12 mouse cellular contexts compared by ENCODE assay signal in genomic region chr9:80166425-80166824, GRCm38 (mm10). TPM values are rescaled to one million over a fixed set of nuclear protein-coding genes. Genes with fewer than 3 reads are reported as not detected.
DNase-seq lines count a peak whose midpoint lies in the region; ATAC-seq and TF ChIP-seq lines count a peak whose summit lies in the region.
"Had no signal": no experiment of that assay in that cellular context is flagged by ENCODE, and none has a peak within 500 bp of the region (broad histone marks: within the 10 kb centered on the region; RNA-seq: fewer than 3 reads in every experiment).

No protein-coding gene starts in this region.

- H3K4me1 ChIP-seq in embryonic facial prominence, embryonic 14.5 days (ENCODE audit: control insufficient read depth, insufficient read depth, low read length): no peaks in the 10 kb centered on the region
- 0 out of 2 replicates have a peak, but pooled peaks cover 6% of the 10 kb centered on the region for H3K4me1 ChIP-seq in hindbrain, embryonic 14.5 days (replicated peaks; ENCODE audit: control insufficient read depth, insufficient read depth, low read length)
- peaks cover 5% of the 10 kb centered on the region; the same call in 1 of the 2 replicates for H3K4me1 ChIP-seq in lung, postnatal 0 days (ENCODE audit: insufficient read depth, low read depth, low read length)
- H3K4me1 ChIP-seq in forebrain, embryonic 12.5 days: peaks cover 8% of the 10 kb centered on the region
- H3K4me1 ChIP-seq in forebrain, embryonic 13.5 days: peaks cover 12% of the 10 kb centered on the region

- ATAC-seq in embryonic facial prominence, embryonic 14.5 days (ENCODE audit: low read depth): no peak
- no peak for ATAC-seq in hindbrain, embryonic 14.5 days (ENCODE audit: low FRiP score)
- no peak for ATAC-seq in lung, postnatal 0 days
- ATAC-seq in forebrain, embryonic 12.5 days (ENCODE audit: low FRiP score): no peak
- no peak for ATAC-seq in forebrain, embryonic 13.5 days
- ATAC-seq: activated CD4-positive, CD25-positive, alpha-beta regulatory T cell, adult 4 months had no signal

- H3K27ac ChIP-seq in layer of hippocampus, adult 2 months: peak overlapping the region; percentile 91
- H3K27ac ChIP-seq in embryonic facial prominence, embryonic 14.5 days (replicated peaks; ENCODE audit: low read depth, low read length): no peak overlapping the region
- no peak overlapping the region for H3K27ac ChIP-seq in hindbrain, embryonic 14.5 days
- peak overlapping the region; percentile 93; the same call in 1 of the 2 replicates for H3K27ac ChIP-seq in lung, postnatal 0 days (ENCODE audit: low read length)
- no peak overlapping the region for H3K27ac ChIP-seq in forebrain, embryonic 12.5 days
- no peak overlapping the region for H3K27ac ChIP-seq in forebrain, embryonic 13.5 days
- H3K27ac ChIP-seq: forebrain, embryonic 10.5 days; limb, embryonic 12.5 days had no signal

- H3K27me3 ChIP-seq in embryonic facial prominence, embryonic 14.5 days (replicated peaks; ENCODE audit: control insufficient read depth, insufficient read depth, low read length): no peaks in the 10 kb centered on the region
- H3K27me3 ChIP-seq in hindbrain, embryonic 14.5 days (ENCODE audit: control insufficient read depth, insufficient read depth, low read length): no peaks in the 10 kb centered on the region
- no peaks in the 10 kb centered on the region for H3K27me3 ChIP-seq in lung, postnatal 0 days (replicated peaks; ENCODE audit: insufficient read depth, low read length)
- H3K27me3 ChIP-seq in forebrain, embryonic 12.5 days: no peaks in the 10 kb centered on the region
- H3K27me3 ChIP-seq in forebrain, embryonic 13.5 days: no peaks in the 10 kb centered on the region
- H3K27me3 ChIP-seq: limb, embryonic 12.5 days had no signal

- peak overlapping the region; percentile 95 for H3K4me3 ChIP-seq in layer of hippocampus, adult 2 months
- peak overlapping the region; percentile 69; the same call in 1 of the 2 replicates for H3K4me3 ChIP-seq in embryonic facial prominence, embryonic 14.5 days (ENCODE audit: low read depth, low read length)
- H3K4me3 ChIP-seq in hindbrain, embryonic 14.5 days (replicated peaks; ENCODE audit: low read length): peak overlapping the region; percentile 71
- H3K4me3 ChIP-seq in lung, postnatal 0 days (ENCODE audit: low read depth, low read length): peak overlapping the region; percentile 78
- H3K4me3 ChIP-seq in forebrain, embryonic 12.5 days (replicated peaks): no peak overlapping the region
- H3K4me3 ChIP-seq in forebrain, embryonic 13.5 days: no peak overlapping the region

- no peaks in the 10 kb centered on the region for H3K36me3 ChIP-seq in embryonic facial prominence, embryonic 14.5 days (ENCODE audit: control insufficient read depth, insufficient read depth, low read length)
- no peaks in the 10 kb centered on the region for H3K36me3 ChIP-seq in hindbrain, embryonic 14.5 days (replicated peaks; ENCODE audit: control insufficient read depth, insufficient read depth)
- no peaks in the 10 kb centered on the region for H3K36me3 ChIP-seq in lung, postnatal 0 days (ENCODE audit: insufficient read depth, low read length)
- H3K36me3 ChIP-seq in forebrain, embryonic 12.5 days (replicated peaks): no peaks in the 10 kb centered on the region
- H3K36me3 ChIP-seq in forebrain, embryonic 13.5 days (ENCODE audit: poor library complexity, severe bottlenecking): no peaks in the 10 kb centered on the region
- H3K36me3 ChIP-seq: forebrain, embryonic 10.5 days; limb, embryonic 12.5 days had no signal

- no peak overlapping the region for H3K9ac ChIP-seq in embryonic facial prominence, embryonic 14.5 days (ENCODE audit: low read depth, low read length)
- no peak overlapping the region for H3K9ac ChIP-seq in hindbrain, embryonic 14.5 days
- H3K9ac ChIP-seq in lung, postnatal 0 days (replicated peaks; ENCODE audit: low read depth): no peak overlapping the region
- no peak overlapping the region for H3K9ac ChIP-seq in forebrain, embryonic 12.5 days
- H3K9ac ChIP-seq in forebrain, embryonic 13.5 days: no peak overlapping the region
- H3K9ac ChIP-seq: limb, embryonic 12.5 days had no signal

- H3K9me3 ChIP-seq in embryonic facial prominence, embryonic 14.5 days (ENCODE audit: control insufficient read depth, low read length): no peaks in the 10 kb centered on the region
- no peaks in the 10 kb centered on the region for H3K9me3 ChIP-seq in hindbrain, embryonic 14.5 days (ENCODE audit: control insufficient read depth, low read length)
- H3K9me3 ChIP-seq in lung, postnatal 0 days (ENCODE audit: low read length): no peaks in the 10 kb centered on the region
- H3K9me3 ChIP-seq in forebrain, embryonic 12.5 days: no peaks in the 10 kb centered on the region
- H3K9me3 ChIP-seq in forebrain, embryonic 13.5 days (replicated peaks): no peaks in the 10 kb centered on the region
- H3K9me3 ChIP-seq: forebrain, embryonic 10.5 days; limb, embryonic 12.5 days had no signal

- 64% methylated on average over 6 of the region's 6 CpGs for WGBS in embryonic facial prominence, embryonic 14.5 days
- WGBS in hindbrain, embryonic 14.5 days: 83% methylated on average over 6 of the region's 6 CpGs
- 40% methylated on average over 6 of the region's 6 CpGs for WGBS in lung, postnatal 0 days
- 88% methylated on average over 6 of the region's 6 CpGs for WGBS in forebrain, embryonic 12.5 days
- 88% methylated on average over 6 of the region's 6 CpGs for WGBS in forebrain, embryonic 13.5 days

- TF ChIP-seq EP300 in lung, postnatal 0 days (IDR thresholded peaks at IDR 0.05): 0 out of 2 replicates have a peak, but pooled peaks have one; percentile 11

- peak overlapping the region; percentile 76 for H3K4me2 ChIP-seq in embryonic facial prominence, embryonic 14.5 days (ENCODE audit: low read depth, low read length)
- peak overlapping the region; percentile 61 for H3K4me2 ChIP-seq in hindbrain, embryonic 14.5 days (replicated peaks)
- H3K4me2 ChIP-seq in lung, postnatal 0 days (replicated peaks; ENCODE audit: low read depth, low read length): peak overlapping the region; percentile 67
- no peak overlapping the region for H3K4me2 ChIP-seq in forebrain, embryonic 12.5 days
- H3K4me2 ChIP-seq in forebrain, embryonic 13.5 days: no peak overlapping the region

- TF ChIP-seq CTCF in layer of hippocampus, adult 2 months (conservative IDR thresholded peaks at IDR 0.05): no peak
- TF ChIP-seq CTCF in lung, postnatal 0 days (IDR thresholded peaks at IDR 0.05): no peak

- no peak for DNase-seq in layer of hippocampus, adult 2 months (ENCODE audit: low spot score in 2 of 2)
- no peak for DNase-seq in layer of hippocampus, adult 9-11 months
- DNase-seq in embryonic facial prominence, embryonic 14.5 days (ENCODE audit: low spot score): no peak
- no peak for DNase-seq in hindbrain, embryonic 14.5 days (ENCODE audit: low spot score)
- DNase-seq in lung, postnatal 0 days (ENCODE audit: low spot score): peak; percentile 44
- no peak for DNase-seq in right cerebral cortex, postnatal 25 days
- DNase-seq: cerebellum, adult 9-10 months had no signal

RNA-seq across cellular contexts. Expression of gene Myo6, which starts 1.6 kb away (rescaled TPM):
- total RNA-seq in layer of hippocampus, adult 2 months (2021): 10 to 100 TPM; 82.0 to 83.8 TPM
- 18.1 and 20.1 TPM in 2 replicates for polyA plus RNA-seq in embryonic facial prominence, embryonic 14.5 days (2014; fragmentation: Nextera tagmentation; extraction: Ambion mirVana)
- polyA plus RNA-seq in hindbrain, embryonic 14.5 days (2014; fragmentation: Nextera tagmentation; extraction: Ambion mirVana): 27.9 and 30.2 TPM in 2 replicates
- polyA plus RNA-seq in lung, postnatal 0 days (2015; fragmentation: Nextera tagmentation; extraction: Ambion mirVana): 23.1 and 29.1 TPM in 2 replicates
- 13.5 and 15.1 TPM in 2 replicates for polyA plus RNA-seq in forebrain, embryonic 12.5 days (2016; fragmentation: Nextera tagmentation; extraction: Ambion mirVana)
- polyA plus RNA-seq in forebrain, embryonic 13.5 days (2015; fragmentation: Nextera tagmentation; extraction: Ambion mirVana): 12.4 and 14.0 TPM in 2 replicates

Comparison
In these comparisons a context has a peak if more than half of its experiments do, and no peak if none do; other contexts are left out.
1. H3K27ac ChIP-seq: peak in layer of hippocampus, adult 2 months (single experiment) and lung, postnatal 0 days (single experiment); none in embryonic facial prominence, embryonic 14.5 days (single experiment), hindbrain, embryonic 14.5 days (single experiment), forebrain, embryonic 12.5 days (single experiment) and forebrain, embryonic 13.5 days (single experiment).
2. H3K4me3 ChIP-seq: peak in layer of hippocampus, adult 2 months (single experiment), embryonic facial prominence, embryonic 14.5 days (single experiment), hindbrain, embryonic 14.5 days (single experiment) and lung, postnatal 0 days (single experiment); none in forebrain, embryonic 12.5 days (single experiment) and forebrain, embryonic 13.5 days (single experiment).
3. H3K4me2 ChIP-seq: peak in embryonic facial prominence, embryonic 14.5 days (single experiment), hindbrain, embryonic 14.5 days (single experiment) and lung, postnatal 0 days (single experiment); none in forebrain, embryonic 12.5 days (single experiment) and forebrain, embryonic 13.5 days (single experiment).